Mouse (Mus musculus): Measurements from ENCODE around the gene Trir.

Gene Trir

GRCm38 (mm10) chr8:85036381-85036717 is 9.7 kb downstream of the Trir start:
- DNase-seq (ENCODE audit: low read depth) = no peak

- DNase-seq (ENCODE audit: low read depth) = peak; percentile 94
These were observed 10.2 kb downstream of the Trir start, which contains the start of gene Tnpo2 for GRCm38 (mm10) chr8:85036718-85037365. Gene Tnpo2 (plus strand): TSS chr8:85036915.

GRCm38 (mm10) chr8:85037366-85037680 is 10.7 kb downstream of the Trir start:
- DNase-seq (ENCODE audit: low read depth) = no peak

- peak; percentile 57 for DNase-seq (ENCODE audit: low read depth)
These were observed 11.3 kb downstream of the Trir start for GRCm38 (mm10) chr8:85037681-85038531.

GRCm38 (mm10) chr8:85043619-85044018 is 17.0 kb downstream of the Trir start:
- no peak for DNase-seq (ENCODE audit: low read depth)

- DNase-seq (ENCODE audit: low read depth) = no peak
These were observed 30.7 kb downstream of the Trir start for GRCm38 (mm10) chr8:85057367-85057766.

GRCm38 (mm10) chr8:85059879-85060616 is 33.4 kb downstream of the Trir start, which contains the start of gene Fbxw9:
Gene Fbxw9 (plus strand): TSS chr8:85060055.
- DNase-seq (ENCODE audit: low read depth) = peak; percentile 92

- no peak for DNase-seq (ENCODE audit: low read depth)
These were observed 36.0 kb downstream of the Trir start for GRCm38 (mm10) chr8:85062603-85063002.

GRCm38 (mm10) chr8:85065213-85065612 is 38.6 kb downstream of the Trir start:
- DNase-seq (ENCODE audit: low read depth) = no peak

- DNase-seq (ENCODE audit: low read depth) = no peak
These were observed 40.5 kb downstream of the Trir start for GRCm38 (mm10) chr8:85067155-85067554.

GRCm38 (mm10) chr8:85067982-85068381 is 41.4 kb downstream of the Trir start, which contains the start of gene Gm5741:
Gene Gm5741 (minus strand): TSS chr8:85067982.
- DNase-seq (ENCODE audit: low read depth) = no peak

- DNase-seq (ENCODE audit: low read depth) = no peak
These were observed 44.4 kb downstream of the Trir start for GRCm38 (mm10) chr8:85071041-85071440.

- peak; percentile 92 for DNase-seq (ENCODE audit: low read depth)
These were observed 45.1 kb downstream of the Trir start, which contains the start of gene Dhps for GRCm38 (mm10) chr8:85071514-85072281. Gene Dhps (plus strand): TSS chr8:85071757.

GRCm38 (mm10) chr8:85072364-85072929 is 45.8 kb downstream of the Trir start:
- DNase-seq (ENCODE audit: low read depth) = no peak

GRCm38 (mm10) chr8:85073041-85073612 is 46.5 kb downstream of the Trir start:
- no peak for DNase-seq (ENCODE audit: low read depth)

- DNase-seq (ENCODE audit: low read depth) = no peak
These were observed 47.5 kb downstream of the Trir start for GRCm38 (mm10) chr8:85074167-85074566.

- DNase-seq (ENCODE audit: low read depth) = no peak
These were observed 48.0 kb downstream of the Trir start for GRCm38 (mm10) chr8:85074617-85075016.

GRCm38 (mm10) chr8:85076001-85076400 is 49.4 kb downstream of the Trir start:
- DNase-seq (ENCODE audit: low read depth) = no peak

- peak; percentile 90 for DNase-seq (ENCODE audit: low read depth)
These were observed 50.4 kb downstream of the Trir start for GRCm38 (mm10) chr8:85076993-85077392.
